13 mouse cellular contexts compared by ENCODE assay signal in genomic region chr7:92048876-92049275, GRCm38 (mm10).
"Had no signal": no experiment of that assay in that cellular context is flagged by ENCODE, and none has a peak within 500 bp of the region (broad histone marks: within the 10 kb centered on the region; RNA-seq: fewer than 3 reads in every experiment).

No protein-coding gene starts in this region.

- H3K4me2 ChIP-seq: limb, embryonic 13.5 days; midbrain, embryonic 12.5 days had no signal

- H3K27ac ChIP-seq: kidney, postnatal 0 days; limb, embryonic 13.5 days; liver, embryonic 14.5 days; midbrain, embryonic 12.5 days had no signal

- DNase-seq: kidney, adult 8-10 months; kidney, postnatal 36 days; left cerebral cortex, postnatal 4 days; lung, adult 18-20 months; right cerebral cortex, adult 18-20 months; right cerebral cortex, postnatal 25 days; thymus, postnatal 4 days had no signal

- H3K36me3 ChIP-seq: limb, embryonic 13.5 days; midbrain, embryonic 12.5 days had no signal

- H3K4me3 ChIP-seq: limb, embryonic 13.5 days; midbrain, embryonic 12.5 days had no signal

- H3K27me3 ChIP-seq: limb, embryonic 13.5 days; midbrain, embryonic 12.5 days had no signal

- H3K9me3 ChIP-seq: limb, embryonic 13.5 days; midbrain, embryonic 12.5 days had no signal

- H3K4me1 ChIP-seq: limb, embryonic 13.5 days; midbrain, embryonic 12.5 days had no signal

- ATAC-seq: intestine, postnatal 0 days; midbrain, embryonic 16.5 days had no signal

- H3K9ac ChIP-seq: limb, embryonic 13.5 days; liver, embryonic 14.5 days; midbrain, embryonic 12.5 days had no signal
